8 mouse cellular contexts compared by ENCODE assay signal in the genomic region with DNA sequence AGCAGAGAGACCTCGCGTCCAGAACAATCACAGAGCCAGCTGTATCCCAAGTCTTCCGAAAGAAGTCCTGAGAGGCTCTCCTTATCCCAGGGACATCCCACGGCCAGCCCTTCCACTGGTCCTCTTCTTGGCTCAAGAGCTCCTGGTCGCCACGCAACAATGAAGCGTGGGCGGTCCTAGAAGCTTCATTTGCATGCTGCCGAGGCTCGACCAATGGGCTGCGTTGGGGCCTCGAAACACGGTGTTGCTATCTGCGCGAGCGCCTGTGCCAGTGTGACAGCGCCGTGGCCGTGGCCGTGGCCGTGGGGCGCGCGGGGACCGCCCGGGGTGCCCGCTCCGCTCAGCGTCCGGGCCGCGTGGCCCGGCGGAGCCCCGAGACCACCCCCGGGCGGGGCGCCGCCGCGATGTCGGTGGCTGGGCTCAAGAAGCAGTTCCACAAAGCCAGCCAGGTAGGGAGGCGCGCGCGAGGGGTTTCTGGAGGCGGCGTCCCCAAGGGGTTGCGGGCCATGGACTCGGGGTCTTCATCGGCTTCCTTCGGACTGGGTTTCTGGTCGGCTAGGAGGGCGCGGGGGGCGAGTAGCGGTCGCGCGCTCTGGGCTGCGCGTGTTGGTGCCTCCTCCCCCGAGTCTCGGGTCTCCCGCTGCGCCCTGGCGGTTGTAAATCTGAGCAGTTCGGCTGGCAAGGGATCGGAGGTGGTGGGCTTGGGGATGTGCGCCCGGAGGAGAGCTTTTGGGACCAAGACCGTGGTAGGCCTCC. TPM values are rescaled to one million over a fixed set of nuclear protein-coding genes. Genes with fewer than 3 reads are reported as not detected.
DNase-seq lines count a peak whose midpoint lies in the region; ATAC-seq lines count a peak whose summit lies in the region.

No protein-coding gene starts in this region.

- H3K4me2 ChIP-seq in embryonic facial prominence, embryonic 14.5 days (ENCODE audit: low read depth, low read length) = peak overlapping the region; percentile 96
- H3K4me2 ChIP-seq in midbrain, embryonic 12.5 days (replicated peaks) = peak overlapping the region; percentile 91

- H3K27ac ChIP-seq in embryonic facial prominence, embryonic 14.5 days (replicated peaks; ENCODE audit: low read depth, low read length) = no peak overlapping the region
- H3K27ac ChIP-seq in heart, embryonic 10.5 days = peak overlapping the region; percentile 77; the same call in 1 of the 2 replicates
- H3K27ac ChIP-seq in limb, embryonic 10.5 days = peak overlapping the region; percentile 86
- H3K27ac ChIP-seq in midbrain, embryonic 12.5 days (replicated peaks) = peak overlapping the region; percentile 68

- no peak for ATAC-seq in erythroblast, adult 5-6 weeks (replicated peaks; ENCODE audit: low FRiP score, poor library complexity, severe bottlenecking)
- peak; percentile 98 for ATAC-seq in embryonic facial prominence, embryonic 14.5 days (ENCODE audit: low read depth)
- peak; percentile 97 for ATAC-seq in midbrain, embryonic 12.5 days (ENCODE audit: low FRiP score, low read depth)

- H3K9ac ChIP-seq in embryonic facial prominence, embryonic 14.5 days (ENCODE audit: low read depth, low read length) = peak overlapping the region; percentile 73
- peak overlapping the region; percentile 71 for H3K9ac ChIP-seq in midbrain, embryonic 12.5 days (replicated peaks)

- H3K27me3 ChIP-seq in erythroblast, embryonic 14.5 days (ENCODE audit: control insufficient read depth) = peaks cover 12% of the 10 kb centered on the region
- H3K27me3 ChIP-seq in embryonic facial prominence, embryonic 14.5 days (replicated peaks; ENCODE audit: control insufficient read depth, insufficient read depth, low read length) = no peaks in the 10 kb centered on the region; the same call in 1 of the 2 replicates
- peaks cover 31% of the 10 kb centered on the region for H3K27me3 ChIP-seq in heart, embryonic 10.5 days (ENCODE audit: insufficient read depth, poor library complexity, severe bottlenecking)
- H3K27me3 ChIP-seq in limb, embryonic 10.5 days (ENCODE audit: low read depth, poor library complexity, severe bottlenecking) = peaks cover 10% of the 10 kb centered on the region
- H3K27me3 ChIP-seq in midbrain, embryonic 12.5 days = peaks cover 17% of the 10 kb centered on the region

- H3K4me3 ChIP-seq in erythroblast, embryonic 14.5 days (replicated peaks) = peak overlapping the region; percentile 22
- peak overlapping the region; percentile 82 for H3K4me3 ChIP-seq in embryonic facial prominence, embryonic 14.5 days (ENCODE audit: low read depth, low read length)
- peak overlapping the region; percentile 68 for H3K4me3 ChIP-seq in heart, embryonic 10.5 days
- H3K4me3 ChIP-seq in limb, embryonic 10.5 days = peak overlapping the region; percentile 82
- H3K4me3 ChIP-seq in midbrain, embryonic 12.5 days = peak overlapping the region; percentile 68

- no peaks in the 10 kb centered on the region for H3K36me3 ChIP-seq in erythroblast, embryonic 14.5 days (ENCODE audit: control insufficient read depth)
- no peaks in the 10 kb centered on the region for H3K36me3 ChIP-seq in embryonic facial prominence, embryonic 14.5 days (ENCODE audit: control insufficient read depth, insufficient read depth, low read length)
- no peaks in the 10 kb centered on the region for H3K36me3 ChIP-seq in heart, embryonic 10.5 days
- H3K36me3 ChIP-seq in limb, embryonic 10.5 days = no peaks in the 10 kb centered on the region
- no peaks in the 10 kb centered on the region for H3K36me3 ChIP-seq in midbrain, embryonic 12.5 days

- peak; percentile 95 for DNase-seq in embryonic facial prominence, embryonic 14.5 days (ENCODE audit: low spot score)
- DNase-seq in heart, embryonic 10.5 days (ENCODE audit: low spot score) = peak; percentile 90
- peak; percentile 49 to 61 for DNase-seq in kidney, adult 8-10 months
- peak; percentile 82 for DNase-seq in limb, embryonic 10.5 days (ENCODE audit: low spot score)
- peak; percentile 7 to 24 for DNase-seq in spleen, postnatal 36 days (ENCODE audit: low spot score in 2 of 2)

- no peaks in the 10 kb centered on the region for H3K4me1 ChIP-seq in erythroblast, embryonic 14.5 days (ENCODE audit: control insufficient read depth)
- peaks cover 9% of the 10 kb centered on the region; the same call in 1 of the 2 replicates for H3K4me1 ChIP-seq in embryonic facial prominence, embryonic 14.5 days (ENCODE audit: control insufficient read depth, insufficient read depth, low read length)
- H3K4me1 ChIP-seq in heart, embryonic 10.5 days = peaks cover 9% of the 10 kb centered on the region
- peaks cover 28% of the 10 kb centered on the region for H3K4me1 ChIP-seq in limb, embryonic 10.5 days
- peaks cover 6% of the 10 kb centered on the region for H3K4me1 ChIP-seq in midbrain, embryonic 12.5 days

- peaks cover 3% of the 10 kb centered on the region for H3K9me3 ChIP-seq in erythroblast, embryonic 14.5 days (ENCODE audit: control insufficient read depth, low read length)
- no peaks in the 10 kb centered on the region for H3K9me3 ChIP-seq in embryonic facial prominence, embryonic 14.5 days (ENCODE audit: control insufficient read depth, low read length)
- H3K9me3 ChIP-seq in heart, embryonic 10.5 days = no peaks in the 10 kb centered on the region
- no peaks in the 10 kb centered on the region for H3K9me3 ChIP-seq in limb, embryonic 10.5 days (replicated peaks)
- no peaks in the 10 kb centered on the region; the same call in 1 of the 2 replicates for H3K9me3 ChIP-seq in midbrain, embryonic 12.5 days

- WGBS in embryonic facial prominence, embryonic 14.5 days = under 1% methylated on average over 37 of the region's 72 CpGs
- 1% methylated on average over 72 of the region's 72 CpGs for WGBS in heart, embryonic 10.5 days
- under 1% methylated on average over 72 of the region's 72 CpGs for WGBS in limb, embryonic 10.5 days
- WGBS in midbrain, embryonic 12.5 days = under 1% methylated on average over 69 of the region's 72 CpGs

RNA-seq across cellular contexts. Expression of gene Sh3gl3, which starts 1.1 kb away (rescaled TPM):
- not detected in 2 replicates for polyA plus RNA-seq in erythroblast, embryonic 14.5 days (2012)
- not detected in 2 replicates for total RNA-seq in erythroblast, adult 5-6 weeks (2015; ENCODE audit: low replicate concordance)
- not detected in 2 replicates for total RNA-seq in erythroblast, adult 5-6 weeks (2017; ENCODE audit: low replicate concordance)
- 12.9 and 14.1 TPM in 2 replicates for polyA plus RNA-seq in embryonic facial prominence, embryonic 14.5 days (2014; fragmentation: Nextera tagmentation; extraction: Ambion mirVana)
- polyA plus RNA-seq in heart, embryonic 10.5 days (2016; fragmentation: Nextera tagmentation; extraction: Ambion mirVana) = 4.0 and 8.5 TPM in 2 replicates
- 11.1 and 15.6 TPM in 2 replicates for polyA plus RNA-seq in limb, embryonic 10.5 days (2016; fragmentation: Nextera tagmentation; extraction: Ambion mirVana)
- polyA plus RNA-seq in midbrain, embryonic 12.5 days (2016; fragmentation: Nextera tagmentation; extraction: Ambion mirVana) = 24.4 and 26.5 TPM in 2 replicates

Comparison
In these comparisons a context has a peak if more than half of its experiments do, and no peak if none do; other contexts are left out.
1. H3K4me3 ChIP-seq: peak in every context shown above with its lines; median percentile 82 in embryonic facial prominence, embryonic 14.5 days; 82 in limb, embryonic 10.5 days; 68 in heart, embryonic 10.5 days; 68 in midbrain, embryonic 12.5 days; 22 in erythroblast, embryonic 14.5 days.
2. DNase-seq: peak in every context shown above with its lines; median percentile 95 in embryonic facial prominence, embryonic 14.5 days; 90 in heart, embryonic 10.5 days; 82 in limb, embryonic 10.5 days; 55 in kidney, adult 8-10 months; 16 in spleen, postnatal 36 days.